Mouse (Mus musculus) liver, adult 2 months (tissue): ENCODE measurements around the gene Camkk1.

ENCODE experiments used
- CTCF ChIP-seq: fragments of 200-500 bp; IDR thresholded peaks from 2 replicates; pipeline ENCODE4 v1.5.1; 2011; ENCODE audit warnings: low read depth, low read length, control low read depth
- POLR2A ChIP-seq: fragments of 200-500 bp; IDR thresholded peaks from 2 replicates; pipeline ENCODE4 v1.6.1; 2011; ENCODE audit warnings: low read length, control low read depth; ENCODE audit not compliant: insufficient read depth; ENCODE audit errors: extremely low read depth

DNA sequence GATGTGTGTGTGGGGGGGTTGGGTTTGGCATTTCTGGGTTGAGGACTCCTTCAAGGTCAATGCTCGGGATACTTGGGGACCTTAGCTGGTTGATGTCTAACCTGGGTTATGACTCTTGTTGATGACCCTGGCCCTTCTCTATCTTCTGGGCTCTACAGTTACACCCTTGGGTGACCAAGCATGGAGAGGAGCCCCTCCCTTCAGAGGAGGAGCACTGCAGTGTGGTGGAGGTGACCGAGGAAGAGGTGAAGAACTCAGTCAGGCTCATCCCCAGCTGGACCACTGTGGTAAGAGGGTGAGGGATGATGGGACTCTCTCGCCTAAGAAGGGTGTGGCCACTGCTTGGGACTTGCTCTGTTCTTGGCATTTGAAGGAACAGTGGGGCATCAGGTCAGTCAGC lies 18.9 kb downstream of the Camkk1 start:
- TF ChIP-seq POLR2A (no peak), CTCF (no peak)
